Mouse (Mus musculus) forebrain, embryonic 16.5 days (tissue): ENCODE data around the gene Arhgap45. TPM values are rescaled to one million over a fixed set of nuclear protein-coding genes. Genes with fewer than 3 reads are reported as not detected.

ENCODE experiments used
- ATAC-seq: fragments of 200-750 bp; cut with Nextera tagmentation; 2 replicates; pipeline ENCODE4 v1.8.0; 2017; ENCODE audit warnings: mild to moderate bottlenecking, moderate library complexity
- H3K27ac ChIP-seq: fragments of 300-500 bp; sonication (generic); 2 replicates; pipeline ENCODE4 v1.5.1; 2014; ENCODE audit warnings: low read length, control low read depth
- H3K27me3 ChIP-seq: fragments of 300-500 bp; sonication (generic); replicated peaks from 2 replicates; pipeline ENCODE4 v1.6.1; 2014; ENCODE audit warnings: low read length; ENCODE audit not compliant: control insufficient read depth, insufficient read depth
- H3K36me3 ChIP-seq: fragments of 300-500 bp; sonication (generic); 2 replicates; pipeline ENCODE4 v1.6.1; 2014; ENCODE audit not compliant: control insufficient read depth, insufficient read depth
- H3K4me1 ChIP-seq: fragments of 300-500 bp; sonication (generic); replicated peaks from 2 replicates; pipeline ENCODE4 v1.6.1; 2014; ENCODE audit warnings: low read length; ENCODE audit not compliant: control insufficient read depth, insufficient read depth
- H3K4me2 ChIP-seq: fragments of 300-500 bp; sonication (generic); 2 replicates; pipeline ENCODE4 v1.6.1; 2014; ENCODE audit warnings: mild to moderate bottlenecking, low read length, control low read depth
- H3K4me3 ChIP-seq: fragments of 300-500 bp; sonication (generic); replicated peaks from 2 replicates; pipeline ENCODE4 v1.5.1; 2014; ENCODE audit warnings: mild to moderate bottlenecking, low read length, control low read depth
- H3K9ac ChIP-seq: fragments of 300-500 bp; sonication (generic); replicated peaks from 2 replicates; pipeline ENCODE4 v1.6.1; 2014; ENCODE audit warnings: low read depth, low read length, control low read depth
- H3K9me3 ChIP-seq: fragments of 300-500 bp; sonication (generic); 2 replicates; pipeline ENCODE4 v1.6.1; 2016; ENCODE audit warnings: low read length; ENCODE audit not compliant: control insufficient read depth
- WGBS: fragments of 180-500 bp; shearing (Covaris S2); extraction: QIAGEN DNeasy Blood & Tissue Kit; methylation state at CpG from one replicate; pipeline ENCODE4 v1.1.7; 2014; 5-methylcytosine and 5-hydroxymethylcytosine counted together
- polyA plus RNA-seq: library from polyadenylated mRNA; unstranded; fragments of >200 nt; fragmentation: Nextera tagmentation; extraction: Ambion mirVana; gene quantifications from 2 replicates; pipeline ENCODE4 v1.2.1, GENCODE M21; 2015

Gene Arhgap45
- polyA plus RNA-seq, 1 experiment from 2014 or later, result 1.2 TPM

DNA sequence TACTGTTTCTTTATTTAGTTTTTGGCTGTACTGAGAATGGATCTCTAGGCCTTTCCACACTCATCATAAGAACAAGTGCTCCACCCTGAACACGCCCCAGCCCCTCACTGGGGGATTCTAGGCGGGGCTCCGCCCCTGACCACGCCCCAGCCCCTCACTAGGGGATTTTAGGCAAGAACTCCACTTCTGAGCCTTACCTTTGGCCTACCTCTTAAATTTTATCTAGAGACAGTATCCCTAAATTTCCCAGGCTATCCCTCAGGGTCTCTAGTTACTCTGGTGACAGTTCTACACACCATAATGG lies 8.5 kb downstream of the Arhgap45 start:
- Histone ChIP-seq H3K27ac (no peak overlapping the region), H3K27me3 (peaks cover 3% of the 10 kb centered on the region; the same call in 1 of the 2 replicates), H3K4me3 (no peak overlapping the region), H3K36me3 (no peaks in the 10 kb centered on the region), H3K4me1 (no peaks in the 10 kb centered on the region), H3K4me2 (no peak overlapping the region), H3K9ac (no peak overlapping the region), H3K9me3 (no peaks in the 10 kb centered on the region)
- ATAC-seq, result no peak
- 60% methylated on average over 4 of the region's 4 CpGs for WGBS

- H3K4me1 ChIP-seq, result no peaks in the 10 kb centered on the region
- H3K4me2 ChIP-seq, result no peak overlapping the region
- ATAC-seq, result no peak
These were observed 9.0 kb downstream of the Arhgap45 start for GRCm38 (mm10) chr10:80025463-80025862.

GRCm38 (mm10) chr10:80025889-80026288 lies 9.4 kb downstream of the Arhgap45 start:
- Histone ChIP-seq H3K27me3 (0 out of 2 replicates have a peak, but pooled peaks cover 3% of the 10 kb centered on the region), H3K9ac (no peak overlapping the region), H3K4me3 (no peak overlapping the region), H3K36me3 (no peaks in the 10 kb centered on the region), H3K4me1 (no peaks in the 10 kb centered on the region), H3K27ac (no peak overlapping the region), H3K4me2 (no peak overlapping the region), H3K9me3 (no peaks in the 10 kb centered on the region)
- 60% methylated on average over 12 of the region's 12 CpGs for WGBS
- ATAC-seq, result no peak

More at GRCm38 (mm10) chr10:80025463-80025862, 9.0 kb downstream of the Arhgap45 start:
- Histone ChIP-seq H3K27me3 (peaks cover 3% of the 10 kb centered on the region; the same call in 1 of the 2 replicates), H3K9ac (no peak overlapping the region), H3K4me3 (no peak overlapping the region), H3K36me3 (no peaks in the 10 kb centered on the region), H3K27ac (no peak overlapping the region), H3K9me3 (no peaks in the 10 kb centered on the region)
- WGBS, result 82% methylated on average over 10 of the region's 10 CpGs

- no peaks in the 10 kb centered on the region for H3K36me3 ChIP-seq
- H3K9me3 ChIP-seq, result no peaks in the 10 kb centered on the region
- H3K27me3 ChIP-seq, result no peaks in the 10 kb centered on the region
- H3K27ac ChIP-seq, result no peak overlapping the region
- WGBS, result 74% methylated on average over 20 of the region's 20 CpGs
- ATAC-seq, result no peak
- H3K4me3 ChIP-seq, result no peak overlapping the region
- no peak overlapping the region for H3K9ac ChIP-seq
- H3K4me2 ChIP-seq, result no peak overlapping the region
- H3K4me1 ChIP-seq, result no peaks in the 10 kb centered on the region
These were observed 11.4 kb downstream of the Arhgap45 start for GRCm38 (mm10) chr10:80027681-80028520.

DNA sequence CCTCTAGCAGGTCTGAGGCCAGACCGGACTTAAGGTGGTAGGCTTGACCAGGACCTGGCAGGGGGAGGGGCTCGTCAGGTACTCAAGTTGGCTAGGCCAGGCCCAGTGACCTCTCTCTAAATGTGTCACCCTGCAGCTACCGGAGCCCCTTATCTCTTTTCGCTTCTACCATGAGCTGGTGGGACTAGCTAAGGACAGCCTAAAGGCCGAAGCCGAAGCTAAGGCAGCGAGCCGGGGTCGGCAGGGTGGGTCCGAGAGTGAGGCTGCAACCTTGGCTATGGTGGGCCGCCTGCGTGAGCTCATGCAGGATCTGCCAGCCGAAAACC lies 12.0 kb downstream of the Arhgap45 start:
- WGBS, result 95% methylated on average over 13 of the region's 13 CpGs
- ATAC-seq, result no peak
- Histone ChIP-seq H3K27ac (no peak overlapping the region), H3K36me3 (no peaks in the 10 kb centered on the region), H3K9ac (no peak overlapping the region), H3K4me3 (no peak overlapping the region), H3K27me3 (no peaks in the 10 kb centered on the region), H3K9me3 (no peaks in the 10 kb centered on the region), H3K4me2 (no peak overlapping the region), H3K4me1 (no peaks in the 10 kb centered on the region)

DNA sequence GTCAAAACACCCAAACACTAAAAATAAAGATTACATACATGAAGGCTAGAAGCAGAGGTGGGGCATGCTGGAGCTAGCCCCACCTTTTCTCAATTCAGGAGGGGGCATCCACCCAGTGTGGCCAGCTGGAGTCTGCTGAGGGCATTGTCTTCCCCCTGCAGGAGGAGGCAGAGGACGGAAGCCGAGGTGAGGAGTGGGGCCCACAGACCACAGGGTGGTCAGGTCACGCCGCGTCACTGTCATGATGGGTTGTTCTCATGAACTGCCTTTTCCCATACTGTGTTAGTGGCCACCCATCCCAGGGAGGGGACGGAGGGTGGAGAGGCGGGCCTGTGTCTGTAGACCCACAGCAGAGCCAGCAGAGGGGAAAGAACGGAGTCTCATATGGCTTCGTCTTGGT lies 13.7 kb downstream of the Arhgap45 start:
- Histone ChIP-seq H3K4me2 (no peak overlapping the region), H3K4me1 (no peaks in the 10 kb centered on the region), H3K36me3 (no peaks in the 10 kb centered on the region; the same call in 1 of the 2 replicates), H3K27me3 (no peaks in the 10 kb centered on the region), H3K4me3 (no peak overlapping the region), H3K9ac (no peak overlapping the region), H3K9me3 (no peaks in the 10 kb centered on the region), H3K27ac (no peak overlapping the region)
- 85% methylated on average over 9 of the region's 9 CpGs for WGBS
- no peak for ATAC-seq

DNA sequence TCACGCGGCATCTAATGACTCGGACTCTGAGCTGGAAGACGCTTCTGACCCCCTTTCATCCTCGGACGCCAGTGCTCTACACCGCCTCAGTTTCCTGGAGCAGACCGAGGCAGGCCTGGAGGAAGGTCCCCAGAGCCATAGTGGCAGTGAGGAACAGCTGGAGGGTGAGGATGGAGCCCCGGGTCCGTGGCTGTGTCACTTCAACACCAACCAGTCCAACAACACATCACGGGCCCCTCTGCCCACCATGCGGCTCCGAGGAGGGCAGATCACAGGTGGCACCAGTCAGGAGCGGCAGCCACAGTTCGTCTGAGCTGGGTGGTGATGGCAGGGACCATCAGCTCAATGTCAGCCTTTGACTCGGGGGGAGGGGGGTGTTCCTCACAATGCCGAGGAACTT lies 14.3 kb downstream of the Arhgap45 start:
- H3K4me3 ChIP-seq, result no peak overlapping the region
- H3K27ac ChIP-seq, result no peak overlapping the region
- H3K9ac ChIP-seq, result no peak overlapping the region
- H3K4me2 ChIP-seq, result no peak overlapping the region
- H3K4me1 ChIP-seq, result no peaks in the 10 kb centered on the region
- no peaks in the 10 kb centered on the region for H3K27me3 ChIP-seq
- H3K36me3 ChIP-seq, result peaks cover 4% of the 10 kb centered on the region
- 88% methylated on average over 17 of the region's 17 CpGs for WGBS
- ATAC-seq, result no peak
- no peaks in the 10 kb centered on the region for H3K9me3 ChIP-seq

DNA sequence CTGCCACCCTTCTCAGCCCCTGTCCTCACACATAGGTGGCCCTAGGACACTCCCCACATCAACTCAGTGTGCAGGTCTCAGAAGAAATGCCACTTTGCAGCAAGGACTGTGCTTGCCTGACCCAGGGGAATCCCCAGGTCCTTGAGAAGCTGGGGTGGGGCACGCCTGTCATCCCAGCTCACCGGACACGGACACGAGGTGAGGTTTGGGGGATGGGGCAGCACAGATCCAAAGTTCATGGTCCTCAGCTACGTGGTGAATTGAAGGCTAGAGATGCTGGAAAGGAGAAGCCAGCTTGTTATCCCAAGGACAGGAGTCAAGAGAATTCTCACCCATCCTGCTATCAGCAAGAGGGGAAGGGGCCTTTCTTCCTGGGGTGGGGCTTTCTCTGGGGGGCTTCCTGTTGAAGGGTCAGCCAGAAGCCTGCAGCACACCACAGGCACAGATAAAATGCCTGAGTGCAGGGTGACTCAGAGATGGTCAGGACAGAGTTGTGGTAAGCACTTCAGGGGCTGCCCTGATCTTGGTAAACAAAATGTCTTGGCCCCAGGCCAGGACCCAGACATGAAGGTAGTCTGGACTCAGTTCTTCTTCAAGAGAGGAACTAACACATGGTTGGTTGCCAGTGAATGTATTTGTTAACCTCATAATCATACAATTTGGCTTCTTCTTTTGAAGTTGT lies 16.5 kb downstream of the Arhgap45 start:
- Histone ChIP-seq H3K27me3 (no peaks in the 10 kb centered on the region), H3K9me3 (no peaks in the 10 kb centered on the region), H3K4me2 (no peak overlapping the region), H3K36me3 (peaks cover 16% of the 10 kb centered on the region), H3K4me3 (no peak overlapping the region), H3K27ac (no peak overlapping the region), H3K4me1 (peaks cover 4% of the 10 kb centered on the region; the same call in 1 of the 2 replicates), H3K9ac (no peak overlapping the region)
- ATAC-seq, result no peak
- 79% methylated on average over 5 of the region's 5 CpGs for WGBS

DNA sequence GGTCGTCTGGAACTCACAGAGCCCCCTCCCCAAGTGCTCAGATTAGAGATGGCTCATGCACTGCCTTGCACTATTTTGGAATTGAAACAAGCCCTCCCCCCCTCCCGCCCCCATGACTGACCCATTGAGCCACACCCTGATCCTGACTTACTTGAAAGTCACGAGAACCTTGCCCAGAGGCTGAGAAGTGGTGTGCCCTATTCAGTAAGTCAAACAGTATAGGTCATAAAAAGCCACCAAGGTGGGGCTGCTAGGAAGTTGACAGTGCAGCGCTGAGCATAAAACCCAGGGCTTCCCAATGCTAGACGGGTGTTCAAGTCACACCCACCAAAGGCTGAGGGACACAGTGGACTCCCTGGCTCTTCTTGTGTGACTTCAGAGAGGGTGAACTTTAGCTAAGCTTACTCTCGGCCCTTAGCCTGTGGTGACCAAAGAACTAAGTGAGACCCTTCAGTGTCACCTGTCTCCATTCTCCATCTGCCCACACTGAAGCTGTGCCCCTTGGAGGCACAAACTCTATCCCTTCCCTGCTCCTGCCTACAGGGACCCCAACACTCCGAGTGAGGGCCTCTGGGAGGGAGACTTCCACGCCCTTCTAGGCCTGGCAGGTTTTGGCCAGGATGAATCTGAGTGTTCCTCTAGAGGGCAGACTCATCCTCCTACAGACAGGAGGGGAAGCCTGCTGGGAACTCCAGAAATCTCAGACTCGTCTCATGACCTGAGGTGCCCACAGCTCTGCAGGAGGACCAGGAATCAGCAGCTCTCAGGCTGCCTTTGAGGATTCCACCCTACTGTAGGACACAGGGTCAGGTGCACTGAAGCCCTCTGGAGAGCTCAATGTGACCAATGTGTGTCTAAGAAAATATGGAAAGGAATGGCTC lies 17.3 kb downstream of the Arhgap45 start:
- H3K27ac ChIP-seq, result no peak overlapping the region
- no peak overlapping the region for H3K4me3 ChIP-seq
- no peak overlapping the region for H3K9ac ChIP-seq
- no peaks in the 10 kb centered on the region for H3K27me3 ChIP-seq
- H3K36me3 ChIP-seq, result peaks cover 16% of the 10 kb centered on the region
- no peak for ATAC-seq
- H3K4me1 ChIP-seq, result peaks cover 12% of the 10 kb centered on the region
- WGBS, result 52% methylated on average over 9 of the region's 9 CpGs
- H3K4me2 ChIP-seq, result no peak overlapping the region
- H3K9me3 ChIP-seq, result no peaks in the 10 kb centered on the region
